Mouse (Mus musculus) left cerebral cortex, postnatal 14 days (tissue): ENCODE results near the gene Zranb3. TPM values are rescaled to one million over a fixed set of nuclear protein-coding genes. Genes with fewer than 3 reads are reported as not detected.
A peak's percentile ranks its signal among the peaks of the same experiment; 100 is the strongest.
"Not testable (repeated sequence)": the region's sequence is repeated elsewhere in the genome, so short reads cannot be mapped to it uniquely, and the experiment has no call there.

Source experiments
- DNase-seq, 2 experiments: peaks; one replicate each; pipeline ENCODE4 v3.0.0; 2021 to 2022; ENCODE audit warnings: low spot score in 2 of 2, mixed read lengths in 1 of 2
- intact Hi-C: fragments of 180-260 bp; cut with DNase I; formaldehyde crosslinking; loops from one replicate; pipeline ENCODE4 v1.15.1; 2025
- total RNA-seq, 2 experiments: library from RNA; stranded (reverse); gene quantifications; 2 replicates each; pipeline ENCODE4 v1.2.3; 2021

Zranb3 gene
- total RNA-seq, 2 experiments from 2014 or later = 7.7 to 8.0 TPM

DNA sequence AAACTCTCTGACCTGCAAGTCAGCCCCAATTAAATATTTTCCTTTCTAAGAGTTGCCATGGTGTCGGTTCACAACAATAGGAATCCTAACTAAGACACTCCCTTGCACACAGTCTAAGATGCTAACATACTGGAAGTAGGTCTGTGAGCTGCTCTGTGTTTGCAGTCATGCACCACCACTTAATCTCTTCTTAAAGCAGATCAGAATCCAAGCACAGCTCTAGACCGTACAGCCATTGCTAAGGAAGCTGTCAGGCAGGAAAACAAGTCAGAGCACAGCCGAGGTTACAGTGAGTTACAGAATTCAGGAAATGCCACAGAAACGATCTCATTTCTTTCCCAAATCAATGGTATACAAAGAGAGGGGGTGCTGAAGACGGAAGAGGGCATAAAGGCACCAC, 144.0 kb downstream of the Zranb3 start:
- DNase-seq = no peak
- intact Hi-C loops = loop anchor here (5.0 kb wide), 1 partner anchor 74 kb away; no protein-coding TSS in a partner anchor

DNA sequence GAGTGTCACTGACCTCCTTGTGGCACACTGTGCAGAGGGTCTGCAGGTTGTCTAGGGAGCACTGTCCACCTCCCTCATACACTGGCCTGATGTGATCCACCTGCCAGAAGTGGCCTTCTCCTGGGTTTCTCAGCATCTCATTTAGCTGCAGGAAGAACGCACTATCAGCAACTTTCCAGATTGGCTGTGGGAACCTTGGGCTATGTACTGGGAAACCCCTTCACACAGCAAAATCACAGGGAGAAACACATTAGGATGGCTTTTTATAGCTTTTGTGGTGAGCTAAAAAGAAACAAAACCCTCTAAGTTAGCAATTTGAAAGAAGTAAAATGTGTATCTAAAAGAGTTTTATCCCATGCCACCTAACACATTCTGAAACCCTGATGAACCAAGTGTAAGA, 146.3 kb downstream of the Zranb3 start:
- intact Hi-C loops = loop anchor here (5.0 kb wide), 1 partner anchor 76 kb away; no protein-coding TSS in a partner anchor
- no peak for DNase-seq

DNA sequence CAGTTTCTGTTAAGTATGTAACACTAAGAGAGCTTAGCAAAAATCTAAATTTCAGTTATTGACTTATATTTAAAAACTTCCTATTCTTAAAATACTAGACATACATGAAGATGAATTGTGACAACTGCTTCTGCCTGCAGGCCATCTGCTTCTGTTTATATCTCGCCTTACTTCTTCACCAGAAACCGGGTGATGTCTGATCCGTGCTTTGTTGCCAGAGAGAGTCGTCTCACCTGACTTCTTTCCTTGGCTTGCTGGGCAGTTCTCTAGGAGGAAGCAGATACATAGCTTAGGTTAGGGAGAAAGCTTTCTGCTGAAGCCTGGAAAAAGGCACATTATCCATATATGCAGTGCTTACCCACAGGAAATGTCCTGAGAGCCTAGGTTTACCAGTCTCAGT, 148.0 kb downstream of the Zranb3 start:
- DNase-seq = peak in 1 of 2 experiments; percentile 58

DNA sequence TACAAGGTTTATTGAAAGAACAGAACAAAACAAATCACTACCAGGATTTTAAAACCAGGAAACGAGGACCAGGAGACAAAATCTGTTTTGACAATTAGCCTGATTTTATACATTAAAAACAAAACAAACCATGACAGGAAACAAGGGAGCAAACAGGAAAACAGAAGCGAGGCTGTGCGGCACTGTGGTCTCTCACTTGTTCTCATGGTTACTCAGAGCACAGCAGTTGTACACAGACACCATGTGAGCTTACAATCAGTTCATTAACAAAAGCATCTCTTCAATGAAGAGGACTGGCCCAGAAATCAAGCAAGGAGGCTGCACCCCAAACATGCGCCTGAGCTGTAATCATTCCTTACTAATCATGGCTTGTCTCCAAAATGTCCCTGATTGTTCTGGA, 148.6 kb downstream of the Zranb3 start:
- intact Hi-C loops, DNase-seq: not testable (repeated sequence)

More for the DNA sequence above, 148.0 kb downstream of the Zranb3 start:
- intact Hi-C loops = loop anchor here (5.0 kb wide), 1 partner anchor 78 kb away; no protein-coding TSS in a partner anchor

- DNase-seq = no peak
- intact Hi-C loops = no loop called here
Observed at GRCm38 (mm10) chr1:127952276-127952675, 150.6 kb downstream of the Zranb3 start.

DNA sequence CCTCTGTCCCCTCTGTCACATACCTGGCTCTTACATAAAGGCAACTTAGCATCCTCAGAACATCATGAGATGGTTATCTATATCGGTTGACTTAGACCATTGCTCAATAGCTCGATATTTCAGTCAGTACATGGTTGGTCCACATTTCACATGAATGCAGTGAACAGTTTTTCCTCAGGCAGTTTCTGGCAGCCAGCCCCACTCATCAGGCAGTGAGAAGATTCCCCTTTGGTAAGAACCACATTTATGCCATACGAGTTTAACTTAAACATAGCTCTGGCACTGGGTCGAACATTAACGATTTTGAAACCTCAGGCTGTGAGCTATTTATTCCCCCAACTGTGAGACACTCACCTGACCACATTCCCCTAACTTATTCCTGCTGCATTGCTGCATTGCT, 154.1 kb downstream of the Zranb3 start:
- intact Hi-C loops = loop anchor here (5.0 kb wide), 3 partner anchors 69 to 189 kb away; no protein-coding TSS in a partner anchor
- peak; percentile 56 to 57 for DNase-seq

DNA sequence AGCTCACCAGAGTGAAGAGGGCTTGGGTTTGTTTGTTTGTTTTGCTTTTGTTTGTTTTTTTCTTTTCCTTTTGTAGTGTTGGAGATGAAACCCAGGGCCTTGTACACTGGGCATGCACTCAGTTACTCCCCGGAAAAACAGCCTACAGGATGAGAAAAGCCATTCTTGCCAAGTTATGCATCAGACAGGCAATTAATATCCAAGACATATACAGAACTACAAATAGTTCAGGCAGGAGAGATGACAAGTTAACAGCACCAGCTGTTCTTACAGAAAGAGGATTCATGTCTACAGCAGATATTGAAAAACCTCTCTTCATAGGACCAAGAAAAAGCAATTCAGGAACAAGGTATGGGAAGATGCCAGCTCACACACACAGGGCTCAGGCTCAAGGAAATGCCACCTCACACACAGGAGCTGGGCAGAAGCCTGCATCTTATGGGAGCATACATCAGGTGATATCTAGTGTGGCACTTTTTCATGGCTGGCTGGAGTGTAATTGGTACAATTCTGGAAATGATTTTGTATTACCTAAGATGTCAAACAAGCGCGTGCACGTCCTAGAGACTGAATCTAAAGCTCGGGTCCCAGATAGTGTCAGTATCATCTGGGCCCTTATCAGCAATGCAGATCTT, 156.1 kb downstream of the Zranb3 start:
- DNase-seq = no peak
- intact Hi-C loops = loop anchor here (5.0 kb wide), 3 partner anchors 71 to 191 kb away; no protein-coding TSS in a partner anchor

- intact Hi-C loops = loop anchor here (5.0 kb wide), 3 partner anchors 71 to 191 kb away; no protein-coding TSS in a partner anchor
- DNase-seq = no peak
Observed at GRCm38 (mm10) chr1:127945696-127946575, 156.9 kb downstream of the Zranb3 start.

GRCm38 (mm10) chr1:127943516-127943915, 159.3 kb downstream of the Zranb3 start:
- intact Hi-C loops = no loop called here
- DNase-seq = no peak

DNA sequence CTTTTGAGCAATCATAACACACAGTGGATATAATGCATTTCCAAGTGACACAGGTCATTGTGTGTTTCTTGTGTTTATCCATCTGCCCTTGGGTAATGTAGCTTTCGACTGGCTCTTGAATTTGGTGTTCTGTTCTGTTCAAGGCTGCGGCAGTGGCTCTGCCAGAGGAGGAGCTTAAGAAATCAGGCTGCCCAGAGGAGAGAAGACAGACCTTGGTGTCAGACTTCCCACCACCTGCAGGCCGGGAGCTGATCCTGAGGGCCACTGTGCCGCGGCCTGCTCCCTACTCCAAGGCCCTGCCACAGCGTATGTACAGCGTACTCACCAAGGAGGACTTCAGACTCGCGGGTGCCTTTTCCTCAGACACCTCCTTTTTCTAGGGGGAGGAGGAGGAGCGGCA, 160.6 kb downstream of the Zranb3 start:
- no peak for DNase-seq
- intact Hi-C loops = no loop called here

DNA sequence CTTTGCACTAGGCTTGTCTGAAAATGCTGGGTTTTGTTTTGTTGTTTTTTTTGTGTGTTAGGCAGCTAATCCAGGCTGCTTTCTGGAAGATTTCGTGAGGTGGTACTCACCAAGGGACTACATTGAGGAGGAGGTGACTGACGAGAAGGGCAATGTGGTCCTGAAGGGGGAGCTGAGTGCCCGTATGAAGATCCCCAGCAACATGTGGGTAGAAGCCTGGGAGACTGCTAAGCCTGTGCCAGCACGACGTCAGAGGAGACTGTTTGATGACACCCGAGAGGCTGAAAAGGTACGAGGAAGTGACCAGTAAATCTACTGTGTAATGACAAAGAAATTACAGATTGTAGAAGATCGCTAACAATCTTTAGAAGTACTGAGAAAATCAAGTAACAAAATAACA, 165.6 kb downstream of the Zranb3 start:
- no peak for DNase-seq
- intact Hi-C loops = no loop called here

GRCm38 (mm10) chr1:127934322-127934721, 168.5 kb downstream of the Zranb3 start:
- intact Hi-C loops = no loop called here

DNA sequence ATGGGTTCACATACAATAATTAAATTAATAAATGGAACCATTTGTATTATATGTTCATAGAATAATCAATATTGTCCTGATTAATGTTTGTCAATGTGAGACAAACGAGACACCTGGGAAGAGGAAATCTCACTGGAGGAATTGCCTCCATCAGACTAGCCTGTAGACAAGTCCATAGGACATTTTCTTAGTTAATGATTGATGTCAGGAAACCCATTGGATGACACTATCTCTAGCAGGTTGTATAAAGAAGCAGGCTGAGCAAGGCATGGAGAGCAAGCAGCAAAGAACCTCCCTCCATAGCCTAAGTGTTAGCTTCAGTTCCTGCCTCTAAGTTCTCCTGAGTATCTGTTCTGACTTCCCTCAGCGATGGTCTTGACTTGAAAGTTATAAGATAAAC, 169.4 kb downstream of the Zranb3 start:
- no peak for DNase-seq
- intact Hi-C loops = no loop called here

More at GRCm38 (mm10) chr1:127934322-127934721, 168.5 kb downstream of the Zranb3 start:
- peak; percentile 58 to 63 for DNase-seq

GRCm38 (mm10) chr1:127915802-127916201, 187.0 kb downstream of the Zranb3 start:
- DNase-seq = no peak
- intact Hi-C loops = loop anchor here (10.0 kb wide), 1 partner anchor 421 kb away; no protein-coding TSS in a partner anchor

- intact Hi-C loops = loop anchor here (10.0 kb wide), 1 partner anchor 421 kb away; no protein-coding TSS in a partner anchor
- no peak for DNase-seq
Observed at GRCm38 (mm10) chr1:127915316-127915715, 187.5 kb downstream of the Zranb3 start.

- DNase-seq = no peak
- intact Hi-C loops = loop anchor here (10.0 kb wide), 1 partner anchor 418 kb away; no protein-coding TSS in a partner anchor
Observed at GRCm38 (mm10) chr1:127913116-127913515, 189.7 kb downstream of the Zranb3 start.

GRCm38 (mm10) chr1:127904774-127905385, 198.0 kb downstream of the Zranb3 start:
- intact Hi-C loops = no loop called here
- DNase-seq = no peak
